Mouse (Mus musculus) liver, adult 2 months (tissue): ENCODE results near the gene Gon7. TPM values are rescaled to one million over a fixed set of nuclear protein-coding genes. Genes with fewer than 3 reads are reported as not detected.

ENCODE experiments used
- DNase-seq: peaks from one replicate; pipeline ENCODE4 v3.0.0-alpha.2; 2011; ENCODE audit warnings: low read depth, low spot score; ENCODE audit errors: extremely low read depth
- H3K27ac ChIP-seq: fragments of 200-500 bp; replicated peaks from 2 replicates; pipeline ENCODE4 v1.5.1; 2012; ENCODE audit warnings: low read depth, mild to moderate bottlenecking, control low read depth, inconsistent platforms, low read length; ENCODE audit not compliant: insufficient read depth
- H3K27me3 ChIP-seq: fragments of 200-500 bp; 2 replicates; pipeline ENCODE4 v1.6.1; 2012; ENCODE audit warnings: mild to moderate bottlenecking, moderate library complexity, low read length, inconsistent platforms; ENCODE audit not compliant: control insufficient read depth, insufficient read depth
- H3K36me3 ChIP-seq: fragments of 200-500 bp; 2 replicates; pipeline ENCODE4 v1.6.1; 2012; ENCODE audit warnings: low read length, inconsistent platforms; ENCODE audit not compliant: control insufficient read depth, insufficient read depth
- H3K4me1 ChIP-seq: fragments of 200-500 bp; 2 replicates; pipeline ENCODE4 v1.6.1; 2011; ENCODE audit warnings: low read length; ENCODE audit not compliant: control insufficient read depth, insufficient read depth
- H3K4me3 ChIP-seq: fragments of 200-500 bp; 2 replicates; pipeline ENCODE4 v1.5.1; 2011; ENCODE audit warnings: low read depth, mild to moderate bottlenecking, control low read depth, low read length, moderate library complexity; ENCODE audit not compliant: insufficient read depth
- H3K79me2 ChIP-seq: fragments of 200-500 bp; 2 replicates; pipeline ENCODE4 v1.6.1; 2012; ENCODE audit warnings: inconsistent platforms, mild to moderate bottlenecking, low read length, moderate library complexity; ENCODE audit not compliant: control insufficient read depth, insufficient read depth
- H3K9ac ChIP-seq: fragments of 200-500 bp; 2 replicates; pipeline ENCODE4 v1.6.1; 2012; ENCODE audit warnings: low read depth, mild to moderate bottlenecking, control low read depth, inconsistent platforms, low read length
- CTCF ChIP-seq: fragments of 200-500 bp; IDR thresholded peaks from 2 replicates; pipeline ENCODE4 v1.5.1; 2011; ENCODE audit warnings: low read depth, low read length, control low read depth
- POLR2A ChIP-seq: fragments of 200-500 bp; IDR thresholded peaks from 2 replicates; pipeline ENCODE4 v1.6.1; 2011; ENCODE audit warnings: low read length, control low read depth; ENCODE audit not compliant: insufficient read depth; ENCODE audit errors: extremely low read depth
- WGBS: fragments of 180-500 bp; shearing (Covaris S2); methylation state at CpG from one replicate; pipeline ENCODE4 v1.1.7; 2018; 5-methylcytosine and 5-hydroxymethylcytosine counted together
- polyA plus RNA-seq: library from polyadenylated mRNA; depleted of rRNA; stranded (reverse); fragments of >200 nt; gene quantifications from 2 replicates; pipeline ENCODE4 v1.2.3, GENCODE M21; 2012
- total RNA-seq: library from RNA; depleted of rRNA; stranded (reverse); fragments of >200 nt; gene quantifications from 2 replicates; pipeline ENCODE4 v1.2.3, GENCODE M21; 2014

Gene Gon7
- total and polyA plus RNA-seq, 2 experiments, result 5.6 to 11.5 TPM

DNA sequence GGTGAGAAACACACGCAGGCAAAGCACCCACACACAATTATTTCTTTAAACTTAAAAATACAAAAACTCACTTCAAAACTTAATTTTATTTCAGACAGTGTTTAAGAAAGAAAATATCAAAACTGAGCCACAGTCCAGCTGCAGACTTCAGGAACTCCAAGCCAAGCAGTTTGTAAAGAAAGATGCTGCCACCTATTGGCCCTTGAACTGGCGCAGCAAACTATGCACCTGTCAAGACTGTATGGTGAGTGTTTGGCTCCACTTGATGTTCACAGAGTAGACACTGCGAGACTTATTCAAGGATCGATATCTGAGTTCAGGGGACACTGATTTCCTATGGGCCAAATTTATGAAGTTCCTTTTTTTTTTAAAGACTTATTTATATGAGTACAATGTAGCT, 11.4 kb upstream of the Gon7 start:
- H3K27ac ChIP-seq, result no peak overlapping the region
- no peak overlapping the region for H3K4me3 ChIP-seq
- H3K36me3 ChIP-seq, result peaks cover 52% of the 10 kb centered on the region
- TF ChIP-seq POLR2A, result no peak
- TF ChIP-seq CTCF, result 0 out of 2 replicates have a peak, but pooled peaks have one; percentile 6
- DNase-seq, result no peak
- H3K27me3 ChIP-seq, result no peaks in the 10 kb centered on the region
- H3K9ac ChIP-seq, result no peak overlapping the region
- 94% methylated on average over 4 of the region's 4 CpGs for WGBS
- H3K4me1 ChIP-seq, result no peaks in the 10 kb centered on the region
- H3K79me2 ChIP-seq, result no peaks in the 10 kb centered on the region

DNA sequence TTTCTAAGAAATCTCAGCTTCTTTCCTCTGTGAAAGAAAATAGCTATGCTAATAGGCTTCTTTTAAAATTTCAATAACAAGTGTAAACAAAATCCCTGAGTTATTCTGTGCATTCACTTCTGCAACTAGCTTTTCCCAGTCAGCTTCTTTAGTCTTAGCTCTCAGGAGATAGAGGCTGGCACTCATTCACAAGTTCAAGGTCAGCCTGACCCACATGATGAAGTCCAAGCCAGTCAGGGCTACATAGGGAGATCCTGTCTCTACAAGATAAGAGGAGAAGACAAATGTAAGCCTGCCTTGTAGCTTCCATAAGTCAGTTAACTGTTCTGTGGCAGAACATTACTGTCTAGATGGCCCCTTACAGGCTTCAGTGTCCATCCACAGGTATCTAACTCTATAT, 6.1 kb upstream of the Gon7 start:
- H3K27ac ChIP-seq, result no peak overlapping the region
- no peak overlapping the region for H3K4me3 ChIP-seq
- peaks cover 4% of the 10 kb centered on the region; the same call in 1 of the 2 replicates for H3K79me2 ChIP-seq
- no peak overlapping the region for H3K9ac ChIP-seq
- peaks cover 6% of the 10 kb centered on the region; the same call in 1 of the 2 replicates for H3K4me1 ChIP-seq
- DNase-seq, result peak; percentile 19
- H3K36me3 ChIP-seq, result peaks cover 30% of the 10 kb centered on the region
- TF ChIP-seq POLR2A, result no peak
- TF ChIP-seq CTCF, result no peak
- no peaks in the 10 kb centered on the region for H3K27me3 ChIP-seq

DNA sequence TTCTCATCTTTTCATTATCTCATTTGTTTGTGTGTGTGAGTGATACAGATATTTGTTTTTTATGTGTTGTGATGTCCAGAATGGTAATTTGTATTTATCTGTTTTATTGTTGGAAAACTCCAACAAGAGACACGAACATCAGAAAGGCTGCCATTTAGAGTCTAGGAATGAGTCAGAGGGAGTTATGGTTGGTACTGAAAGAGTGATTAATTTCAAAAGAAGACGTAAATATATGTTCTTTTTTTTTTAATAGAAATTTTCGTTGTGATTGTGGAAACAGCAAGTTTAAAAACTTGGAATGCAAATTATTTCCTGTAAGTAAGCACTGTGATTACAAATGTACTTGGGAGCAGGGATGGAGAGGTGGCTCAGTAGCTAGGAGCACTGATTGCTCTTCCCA, 4.1 kb upstream of the Gon7 start:
- TF ChIP-seq CTCF, result no peak
- TF ChIP-seq POLR2A, result no peak
- 76% methylated on average over 3 of the region's 3 CpGs for WGBS
- DNase-seq, result no peak

DNA sequence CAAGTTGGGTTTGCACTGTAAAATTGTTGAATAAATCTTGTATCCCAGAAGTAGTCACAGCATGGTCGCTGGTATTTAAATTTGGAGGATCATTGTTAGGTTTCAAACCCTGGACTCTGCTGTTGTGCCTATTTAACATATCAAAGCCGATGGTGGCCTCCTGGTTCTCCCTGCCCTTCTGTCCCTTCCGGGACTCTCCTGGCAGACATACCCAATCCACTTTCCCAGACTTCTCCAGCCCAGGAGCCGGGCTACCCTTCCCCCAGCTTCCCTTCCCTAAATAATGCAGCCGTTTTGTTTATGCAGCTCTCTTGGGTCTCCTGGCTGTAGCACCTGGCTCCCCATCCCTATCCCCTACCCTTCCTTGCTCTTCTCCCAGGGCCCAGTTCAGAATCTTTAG, 1.3 kb upstream of the Gon7 start:
- H3K27ac ChIP-seq, result no peak overlapping the region
- H3K36me3 ChIP-seq, result peaks cover 8% of the 10 kb centered on the region
- H3K4me3 ChIP-seq, result peak overlapping the region; percentile 95
- no peak overlapping the region for H3K9ac ChIP-seq
- H3K27me3 ChIP-seq, result no peaks in the 10 kb centered on the region
- H3K4me1 ChIP-seq, result peaks cover 9% of the 10 kb centered on the region; the same call in 1 of the 2 replicates
- TF ChIP-seq POLR2A (no peak), CTCF (no peak)
- peaks cover 11% of the 10 kb centered on the region; the same call in 1 of the 2 replicates for H3K79me2 ChIP-seq
- 0% methylated on average over 5 of the region's 5 CpGs for WGBS
- no peak for DNase-seq

More for the DNA sequence above, 4.1 kb upstream of the Gon7 start:
- H3K79me2 ChIP-seq, result peaks cover 5% of the 10 kb centered on the region; the same call in 1 of the 2 replicates
- H3K4me3 ChIP-seq, result no peak overlapping the region
- no peak overlapping the region for H3K27ac ChIP-seq
- H3K9ac ChIP-seq, result no peak overlapping the region
- peaks cover 9% of the 10 kb centered on the region; the same call in 1 of the 2 replicates for H3K4me1 ChIP-seq
- H3K27me3 ChIP-seq, result no peaks in the 10 kb centered on the region
- peaks cover 19% of the 10 kb centered on the region for H3K36me3 ChIP-seq

DNA sequence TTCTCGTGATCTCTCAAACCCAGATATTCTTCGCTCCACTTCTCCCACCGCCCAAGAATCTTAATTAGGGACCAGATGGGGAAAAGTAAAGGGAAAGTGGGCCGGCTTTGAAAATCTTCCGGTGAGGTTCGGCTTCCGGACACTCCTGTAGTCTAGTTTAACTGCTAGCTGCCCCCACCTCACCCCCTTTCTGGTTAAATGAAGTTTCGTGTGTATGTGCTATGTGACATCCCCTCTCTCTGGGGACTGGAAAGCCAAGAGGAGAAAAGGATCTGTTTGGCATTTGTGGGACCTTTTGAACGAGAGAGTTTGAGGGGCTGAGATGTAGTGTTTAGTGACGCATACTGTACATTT, 777 bp upstream of the Gon7 start, which contains the start of gene Gm20604:
Gene Gm20604, minus strand, starts transcription at position 270 of the 354 bp plus-strand sequence.
- DNase-seq, result no peak
- Histone ChIP-seq H3K9ac (peak within 1 kb of the TSS; percentile 89), H3K4me1 (peaks cover 10% of the 10 kb centered on the region; the same call in 1 of the 2 replicates), H3K4me3 (peak within 1 kb of the TSS; percentile 95), H3K79me2 (peaks cover 11% of the 10 kb centered on the region; the same call in 1 of the 2 replicates), H3K27me3 (no peaks in the 10 kb centered on the region), H3K27ac (peak within 1 kb of the TSS; percentile 74), H3K36me3 (peaks cover 4% of the 10 kb centered on the region)
- TF ChIP-seq CTCF, result no peak
- no peak for TF ChIP-seq POLR2A
- 2% methylated on average over 10 of the region's 10 CpGs for WGBS

DNA sequence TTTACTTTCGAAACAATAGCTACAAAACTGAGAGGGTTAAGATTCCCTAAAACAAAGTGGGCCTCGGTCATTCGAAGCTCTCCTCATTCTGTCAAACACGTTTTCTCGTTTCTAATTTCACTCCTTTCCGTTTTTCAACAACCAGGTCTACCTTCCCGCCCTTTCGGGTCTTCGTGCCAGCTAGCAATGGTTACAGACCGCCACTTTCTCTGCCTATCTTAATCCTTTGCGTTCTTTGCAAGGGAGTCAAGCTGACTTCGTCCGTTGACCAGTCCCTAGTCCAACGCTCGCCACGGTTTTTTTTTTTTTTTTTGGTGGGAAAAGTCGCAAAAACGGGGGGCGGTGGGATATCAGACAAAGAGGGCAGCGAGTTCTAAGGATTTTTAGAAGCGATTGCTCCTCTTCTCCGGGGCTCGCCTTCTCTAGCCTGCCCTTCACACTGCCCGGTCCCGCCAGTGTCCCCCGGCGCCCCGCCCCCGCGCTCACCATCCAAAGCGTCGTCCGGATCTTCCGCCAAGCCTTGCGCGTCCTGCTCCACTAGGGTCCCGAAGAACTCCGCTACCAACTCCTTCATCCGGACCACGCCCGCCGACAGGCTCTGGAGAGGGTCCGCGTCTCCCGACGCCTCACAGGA, 431 bp downstream of the Gon7 start:
- TF ChIP-seq POLR2A (no peak), CTCF (no peak)
- DNase-seq, result no peak
- WGBS, result 1% methylated on average over 46 of the region's 46 CpGs

More for the DNA sequence above, 431 bp downstream of the Gon7 start:
- Histone ChIP-seq H3K9ac (peak overlapping the region; percentile 85), H3K27me3 (no peaks in the 10 kb centered on the region), H3K4me1 (peaks cover 10% of the 10 kb centered on the region; the same call in 1 of the 2 replicates), H3K79me2 (peaks cover 11% of the 10 kb centered on the region; the same call in 1 of the 2 replicates), H3K4me3 (peak overlapping the region; percentile 93), H3K36me3 (peaks cover under 1% of the 10 kb centered on the region), H3K27ac (peak overlapping the region; percentile 74)
